Mouse (Mus musculus) thymus, postnatal 10 days (tissue): ENCODE data around the gene Kctd11.
A peak's percentile ranks its signal among the peaks of the same experiment; 100 is the strongest.
"Not testable (repeated sequence)": the region's sequence is repeated elsewhere in the genome, so short reads cannot be mapped to it uniquely, and the experiment has no call there.

Source experiments
- DNase-seq, 2 experiments: peaks; one replicate each; pipeline ENCODE4 v3.0.0; 2021; ENCODE audit warnings: low spot score in 2 of 2

Kctd11 gene

GRCm38 (mm10) chr11:69880853-69881603 is at the start of gene Kctd11:
Kctd11 (minus strand) TSS chr11:69881406.
- peak; percentile 69 to 73 for DNase-seq

DNA sequence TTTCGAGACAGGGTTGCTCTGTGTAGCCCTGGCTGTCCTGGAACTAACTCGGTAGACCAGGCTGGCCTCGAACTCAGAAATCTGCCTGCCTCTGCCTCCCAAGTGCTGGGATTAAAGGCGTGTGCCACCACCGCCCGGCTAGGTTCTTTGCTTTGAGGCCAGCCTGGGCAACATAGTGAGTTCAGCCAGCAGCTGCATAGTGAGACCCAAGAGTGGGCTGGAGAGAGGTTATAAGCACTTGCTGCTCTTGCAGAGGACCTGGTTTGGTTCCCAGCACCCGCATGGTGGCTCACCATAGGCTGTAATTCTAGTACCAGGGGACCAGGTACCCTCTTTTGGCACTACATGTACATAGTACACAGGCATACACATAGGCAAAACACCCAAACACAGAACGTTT is 49.0 kb upstream of the Kctd11 start:
- DNase-seq = not testable (repeated sequence)

- no peak for DNase-seq
Measured at GRCm38 (mm10) chr11:69929712-69930111, 48.5 kb upstream of the Kctd11 start.

- no peak for DNase-seq
Measured at GRCm38 (mm10) chr11:69927501-69927900, 46.3 kb upstream of the Kctd11 start.

DNA sequence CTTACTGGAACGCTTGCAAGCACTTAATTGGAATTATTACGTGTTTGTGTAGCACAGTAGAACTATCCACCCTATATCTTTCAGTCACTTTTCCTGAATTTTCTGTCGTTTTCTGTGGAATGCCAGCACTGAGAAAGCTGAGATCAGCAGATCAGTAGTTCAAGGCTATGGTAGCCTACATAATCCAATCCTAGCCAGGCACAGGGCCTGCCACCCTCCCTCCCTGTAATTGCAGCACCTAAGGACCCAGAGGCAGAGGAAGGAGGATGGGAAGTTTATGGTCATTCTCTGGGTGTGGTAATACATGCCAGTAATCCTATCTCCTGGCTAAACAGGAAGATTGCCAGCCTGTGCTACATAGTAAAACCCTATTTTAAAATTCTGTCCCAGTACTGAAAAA is 41.6 kb upstream of the Kctd11 start:
- DNase-seq = no peak

GRCm38 (mm10) chr11:69922012-69922756 is 41.0 kb upstream of the Kctd11 start:
- no peak for DNase-seq

DNA sequence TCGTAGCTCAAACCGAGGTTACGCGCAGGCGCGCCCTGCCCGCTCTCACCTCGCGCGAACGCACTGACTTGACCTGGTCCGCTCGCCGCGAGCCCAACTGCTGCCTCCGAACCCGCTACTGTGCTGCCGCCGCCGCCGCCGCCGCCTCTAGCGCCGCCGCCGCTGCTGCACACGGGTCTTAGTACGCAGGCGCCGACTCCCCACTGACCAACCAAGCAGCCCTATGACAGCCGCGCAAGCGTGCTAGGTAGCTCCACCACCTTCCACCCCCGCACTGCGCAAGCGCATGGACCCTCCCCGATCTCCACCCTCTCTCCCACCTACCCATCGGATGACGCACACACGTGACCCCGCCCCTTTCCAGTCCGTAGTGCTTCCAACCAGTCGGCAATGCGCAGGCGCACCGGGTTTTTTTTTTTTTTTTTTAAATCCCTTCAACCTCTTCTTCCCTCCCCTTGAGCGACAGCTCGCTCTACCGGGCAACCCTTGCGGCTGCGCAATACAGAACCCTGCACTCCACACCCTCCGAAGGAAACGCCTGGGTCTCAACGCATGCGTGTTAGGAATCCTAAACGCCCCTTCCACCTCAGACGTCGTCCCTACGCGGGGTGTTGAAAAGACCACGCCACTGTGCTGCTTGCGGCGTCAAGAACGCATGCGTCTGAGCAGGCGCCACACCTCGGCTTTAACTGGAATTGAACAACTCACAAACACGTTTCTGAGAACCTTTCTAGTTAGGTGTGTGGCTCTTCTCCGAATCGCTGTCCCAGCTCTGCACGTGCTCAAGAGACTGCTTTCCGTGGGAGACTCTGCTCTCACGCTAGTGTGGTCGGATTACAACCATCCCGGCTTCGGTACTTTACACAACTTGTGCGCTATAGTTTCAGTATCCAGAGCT is 40.2 kb upstream of the Kctd11 start, which contains the start of gene Eif5a:
TSS of gene Eif5a (minus strand) at position 845 of the 898 bp plus-strand sequence.
- DNase-seq = peak; percentile 100

DNA sequence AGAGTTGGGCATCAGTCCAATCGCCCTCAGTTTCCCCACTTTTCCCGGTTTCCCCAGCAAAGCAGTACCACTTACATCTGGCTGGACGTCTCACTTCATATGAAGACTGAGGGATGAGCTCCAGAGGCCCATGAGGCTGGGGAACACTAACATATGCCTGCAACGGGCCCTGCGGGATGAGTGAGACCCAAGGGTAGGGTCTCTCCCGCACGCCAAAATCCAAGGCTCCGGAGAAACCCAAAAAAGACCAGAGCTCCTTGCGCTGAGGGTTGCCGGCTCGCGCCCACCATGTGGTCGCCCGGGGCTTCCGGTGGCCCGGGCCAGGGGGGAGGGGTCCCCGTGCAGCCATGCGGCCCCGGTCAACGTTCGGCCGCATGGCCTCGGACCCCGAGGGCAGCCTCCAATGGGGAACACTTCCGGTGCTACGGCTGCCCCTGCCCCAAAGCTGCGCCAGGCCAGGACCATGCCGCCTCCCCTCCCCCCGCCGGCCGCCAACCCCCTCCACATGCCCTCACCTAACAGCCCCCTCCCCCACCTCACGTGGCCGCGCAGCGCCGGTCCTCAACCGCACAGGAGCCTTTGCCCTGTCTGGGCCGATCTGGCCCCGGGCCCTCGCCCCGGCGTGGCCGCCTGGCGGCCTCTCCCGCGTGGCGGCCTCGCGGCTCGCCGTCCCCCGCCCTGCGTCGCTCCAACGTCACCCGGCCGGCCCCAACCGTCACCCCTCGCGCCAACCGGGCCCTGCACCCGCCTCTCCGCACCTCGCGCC is 39.2 kb upstream of the Kctd11 start:
- peak in 1 of 2 experiments; percentile 52 for DNase-seq

GRCm38 (mm10) chr11:69919661-69920265 is 38.6 kb upstream of the Kctd11 start:
- DNase-seq = peak; percentile 50 to 56

- no peak for DNase-seq
Measured at GRCm38 (mm10) chr11:69919053-69919452, 37.8 kb upstream of the Kctd11 start.

- DNase-seq = no peak
Measured at GRCm38 (mm10) chr11:69918118-69918517, 36.9 kb upstream of the Kctd11 start.

- DNase-seq = no peak
Measured at GRCm38 (mm10) chr11:69917379-69917948, 36.3 kb upstream of the Kctd11 start.

- DNase-seq = not testable (repeated sequence)
Measured at GRCm38 (mm10) chr11:69916652-69917378, 35.6 kb upstream of the Kctd11 start.

DNA sequence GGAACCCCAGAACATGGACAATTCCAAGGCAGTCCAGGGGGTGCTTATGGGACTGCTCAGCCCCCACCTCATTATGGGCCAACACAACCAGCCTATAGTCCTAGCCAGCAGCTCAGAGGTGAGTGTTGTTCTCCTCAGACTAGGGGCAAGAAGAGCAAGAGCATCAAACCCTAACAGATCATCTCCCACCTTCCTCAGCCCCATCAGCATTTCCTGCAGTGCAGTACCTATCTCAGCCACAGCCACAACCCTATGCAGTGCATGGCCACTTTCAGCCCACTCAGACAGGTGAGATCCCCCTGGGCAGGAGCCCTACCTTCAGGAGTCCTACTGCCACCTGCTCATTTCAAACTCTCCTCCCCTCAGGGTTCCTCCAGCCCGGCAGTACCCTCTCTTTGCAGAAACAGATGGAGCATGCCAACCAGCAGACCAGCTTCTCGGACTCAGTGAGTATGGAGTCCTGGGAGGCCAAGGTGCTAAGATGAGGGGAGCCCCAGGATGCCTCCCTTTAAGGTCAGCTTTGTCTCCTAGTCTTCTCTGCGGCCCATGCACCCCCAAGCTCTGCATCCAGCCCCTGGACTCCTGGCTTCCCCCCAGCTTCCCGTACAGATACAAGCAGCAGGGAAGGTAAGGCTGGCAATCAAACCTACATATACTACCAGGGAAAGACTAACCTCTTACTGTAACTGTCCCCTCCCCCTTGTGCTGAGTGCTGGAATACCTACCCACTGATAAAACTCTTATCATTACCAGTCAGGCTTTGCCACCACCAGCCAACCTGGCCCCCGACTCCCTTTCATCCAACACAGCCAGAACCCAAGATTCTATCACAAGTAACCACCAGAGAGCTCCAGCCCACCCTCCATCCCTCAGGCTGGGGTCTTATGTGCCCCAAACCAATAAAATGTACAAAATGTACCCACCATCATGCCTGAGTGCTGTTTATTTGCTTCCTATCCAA is 34.7 kb upstream of the Kctd11 start:
- DNase-seq = no peak

- no peak for DNase-seq
Measured at GRCm38 (mm10) chr11:69914917-69915430, 33.8 kb upstream of the Kctd11 start.

- no peak for DNase-seq
Measured at GRCm38 (mm10) chr11:69914372-69914764, 33.2 kb upstream of the Kctd11 start.

- DNase-seq = peak; percentile 88 to 89
Measured at GRCm38 (mm10) chr11:69913554-69914371, 32.6 kb upstream of the Kctd11 start, which contains the start of gene Gps2. Gps2 (plus strand) TSS chr11:69913888.
